Mouse (Mus musculus) hindbrain, postnatal 0 days (tissue): Measurements from ENCODE around the gene Wapl. TPM values are rescaled to one million over a fixed set of nuclear protein-coding genes. Genes with fewer than 3 reads are reported as not detected.

Experiments used
- ATAC-seq: fragments of 200-750 bp; cut with Nextera tagmentation; 2 replicates; pipeline ENCODE4 v1.8.0; 2017; ENCODE audit warnings: mild to moderate bottlenecking, moderate TSS enrichment, moderate library complexity
- DNase-seq: peaks from one replicate; pipeline ENCODE4 v3.0.0-alpha.2; 2015; ENCODE audit warnings: low spot score
- H3K27ac ChIP-seq: fragments of 300-500 bp; sonication (generic); 2 replicates; pipeline ENCODE4 v1.5.1; 2014; ENCODE audit warnings: mild to moderate bottlenecking
- H3K27me3 ChIP-seq: fragments of 300-500 bp; sonication (generic); 2 replicates; pipeline ENCODE4 v1.6.1; 2014; ENCODE audit warnings: low read length, mixed read lengths; ENCODE audit not compliant: insufficient read depth
- H3K36me3 ChIP-seq: fragments of 300-500 bp; sonication (generic); 2 replicates; pipeline ENCODE4 v1.6.1; 2014; ENCODE audit warnings: low read length, mixed read lengths; ENCODE audit not compliant: insufficient read depth
- H3K4me1 ChIP-seq: fragments of 300-500 bp; sonication (generic); 2 replicates; pipeline ENCODE4 v1.6.1; 2014; ENCODE audit warnings: antibody characterized with exemption, low read length, mixed read lengths; ENCODE audit not compliant: insufficient read depth
- H3K4me2 ChIP-seq: fragments of 300-500 bp; sonication (generic); 2 replicates; pipeline ENCODE4 v1.6.1; 2014; ENCODE audit warnings: low read depth, mild to moderate bottlenecking, low read length, moderate library complexity, mixed read lengths
- H3K4me3 ChIP-seq: fragments of 300-500 bp; sonication (generic); 2 replicates; pipeline ENCODE4 v1.5.1; 2014; ENCODE audit warnings: low read length
- H3K9ac ChIP-seq: fragments of 300-500 bp; sonication (generic); replicated peaks from 2 replicates; pipeline ENCODE4 v1.6.1; 2014; ENCODE audit warnings: mild to moderate bottlenecking, low read length, moderate library complexity, mixed read lengths
- H3K9me3 ChIP-seq: fragments of 300-500 bp; sonication (generic); 2 replicates; pipeline ENCODE4 v1.6.1; 2016; ENCODE audit warnings: low read length, mixed read lengths
- CTCF ChIP-seq: IDR thresholded peaks from 2 replicates; pipeline ENCODE4 v1.5.1; 2016; ENCODE audit warnings: antibody characterized with exemption, control low read depth, low read depth
- WGBS: fragments of 180-500 bp; shearing (Covaris S2); extraction: QIAGEN DNeasy Blood & Tissue Kit; methylation state at CpG from one replicate; pipeline ENCODE4 v1.1.7; 2014; 5-methylcytosine and 5-hydroxymethylcytosine counted together
- polyA plus RNA-seq: library from polyadenylated mRNA; unstranded; fragments of >200 nt; fragmentation: Nextera tagmentation; extraction: Ambion mirVana; gene quantifications from 2 replicates; pipeline ENCODE4 v1.2.1, GENCODE M21; 2015
- total RNA-seq: library from RNA; depleted of rRNA; stranded (reverse); fragments of >200 nt; gene quantifications from 2 replicates; pipeline ENCODE4 v1.2.3, GENCODE M21; 2014

The Wapl gene
- total and polyA plus RNA-seq, 2 experiments from 2014 or later = 11.9 to 16.8 TPM

GRCm38 (mm10) chr14:34684989-34685388, 11.3 kb downstream of the Wapl start:
- Histone ChIP-seq H3K4me3 (no peak overlapping the region), H3K27me3 (no peaks in the 10 kb centered on the region), H3K27ac (no peak overlapping the region), H3K4me1 (no peaks in the 10 kb centered on the region), H3K4me2 (no peak overlapping the region), H3K9ac (no peak overlapping the region), H3K36me3 (no peaks in the 10 kb centered on the region), H3K9me3 (no peaks in the 10 kb centered on the region)
- ATAC-seq (no peak), DNase-seq (no peak)
- no peak for TF ChIP-seq CTCF

GRCm38 (mm10) chr14:34693970-34694369, 20.2 kb downstream of the Wapl start:
- H3K36me3 ChIP-seq = peaks cover 3% of the 10 kb centered on the region
- no peak overlapping the region for H3K4me2 ChIP-seq
- no peaks in the 10 kb centered on the region for H3K4me1 ChIP-seq
- DNase-seq (no peak), ATAC-seq (no peak)
- TF ChIP-seq CTCF = no peak
- 98% methylated on average over 4 of the region's 4 CpGs for WGBS
- H3K27ac ChIP-seq = no peak overlapping the region
- H3K9ac ChIP-seq = no peak overlapping the region
- no peaks in the 10 kb centered on the region for H3K9me3 ChIP-seq
- H3K27me3 ChIP-seq = no peaks in the 10 kb centered on the region
- H3K4me3 ChIP-seq = no peak overlapping the region

GRCm38 (mm10) chr14:34697376-34697775, 23.6 kb downstream of the Wapl start:
- ATAC-seq (no peak), DNase-seq (no peak)
- no peak overlapping the region for H3K9ac ChIP-seq
- no peak for TF ChIP-seq CTCF
- no peak overlapping the region for H3K4me2 ChIP-seq
- H3K9me3 ChIP-seq = no peaks in the 10 kb centered on the region
- H3K36me3 ChIP-seq = peaks cover 3% of the 10 kb centered on the region
- H3K27me3 ChIP-seq = no peaks in the 10 kb centered on the region
- H3K4me3 ChIP-seq = no peak overlapping the region
- H3K27ac ChIP-seq = no peak overlapping the region
- 79% methylated on average over 1 of the region's 1 CpGs for WGBS
- no peaks in the 10 kb centered on the region for H3K4me1 ChIP-seq

GRCm38 (mm10) chr14:34710209-34710608, 36.5 kb downstream of the Wapl start:
- DNase-seq (no peak), ATAC-seq (no peak)
- Histone ChIP-seq H3K4me1 (no peaks in the 10 kb centered on the region), H3K36me3 (no peaks in the 10 kb centered on the region), H3K27ac (no peak overlapping the region), H3K4me3 (no peak overlapping the region), H3K27me3 (no peaks in the 10 kb centered on the region), H3K4me2 (no peak overlapping the region), H3K9me3 (no peaks in the 10 kb centered on the region), H3K9ac (no peak overlapping the region)
- 88% methylated on average over 2 of the region's 2 CpGs for WGBS
- no peak for TF ChIP-seq CTCF

GRCm38 (mm10) chr14:34712027-34712426, 38.3 kb downstream of the Wapl start:
- H3K9me3 ChIP-seq = no peaks in the 10 kb centered on the region
- no peaks in the 10 kb centered on the region for H3K27me3 ChIP-seq
- TF ChIP-seq CTCF = no peak
- no peak for ATAC-seq
- no peaks in the 10 kb centered on the region for H3K36me3 ChIP-seq
- no peak overlapping the region for H3K4me2 ChIP-seq
- no peak overlapping the region for H3K9ac ChIP-seq
- no peak overlapping the region for H3K4me3 ChIP-seq
- H3K27ac ChIP-seq = no peak overlapping the region
- 91% methylated on average over 3 of the region's 3 CpGs for WGBS
- DNase-seq = no peak
- no peaks in the 10 kb centered on the region for H3K4me1 ChIP-seq

- DNase-seq = no peak
- H3K4me2 ChIP-seq = no peak overlapping the region
- no peak overlapping the region for H3K27ac ChIP-seq
- 67% methylated on average over 3 of the region's 3 CpGs for WGBS
- H3K9me3 ChIP-seq = no peaks in the 10 kb centered on the region
- no peaks in the 10 kb centered on the region for H3K4me1 ChIP-seq
- no peaks in the 10 kb centered on the region for H3K27me3 ChIP-seq
- no peak overlapping the region for H3K9ac ChIP-seq
- no peaks in the 10 kb centered on the region for H3K36me3 ChIP-seq
- ATAC-seq = no peak
- TF ChIP-seq CTCF = no peak
- no peak overlapping the region for H3K4me3 ChIP-seq
Observed at GRCm38 (mm10) chr14:34712857-34713256, 39.1 kb downstream of the Wapl start.

- no peak for ATAC-seq
- no peaks in the 10 kb centered on the region for H3K4me1 ChIP-seq
- no peak for TF ChIP-seq CTCF
- DNase-seq = no peak
- no peak overlapping the region for H3K4me3 ChIP-seq
- H3K27me3 ChIP-seq = no peaks in the 10 kb centered on the region
- no peak overlapping the region for H3K4me2 ChIP-seq
- no peaks in the 10 kb centered on the region for H3K36me3 ChIP-seq
- H3K9me3 ChIP-seq = no peaks in the 10 kb centered on the region
- no peak overlapping the region for H3K27ac ChIP-seq
- no peak overlapping the region for H3K9ac ChIP-seq
- WGBS = 94% methylated on average over 3 of the region's 3 CpGs
Observed at GRCm38 (mm10) chr14:34718150-34718549, 44.4 kb downstream of the Wapl start.
